Mouse (Mus musculus) hindbrain, embryonic 11.5 days (tissue): ENCODE data around the gene Mtx1. TPM values are rescaled to one million over a fixed set of nuclear protein-coding genes. Genes with fewer than 3 reads are reported as not detected.

Experiments
- ATAC-seq: fragments of 200-750 bp; cut with Nextera tagmentation; 2 replicates; pipeline ENCODE4 v1.8.0; 2017; ENCODE audit warnings: mild to moderate bottlenecking, moderate TSS enrichment, moderate library complexity; ENCODE audit not compliant: low FRiP score
- DNase-seq: peaks from one replicate; pipeline ENCODE4 v3.0.0-alpha.2; 2015; ENCODE audit warnings: low spot score
- H3K27ac ChIP-seq: fragments of 300-500 bp; sonication (generic); 2 replicates; pipeline ENCODE4 v1.5.1; 2014; ENCODE audit warnings: mild to moderate bottlenecking, low read depth, low read length
- H3K27me3 ChIP-seq: fragments of 300-500 bp; sonication (generic); 2 replicates; pipeline ENCODE4 v1.6.1; 2014; ENCODE audit warnings: mild to moderate bottlenecking, low read length, moderate library complexity, mixed read lengths; ENCODE audit not compliant: control insufficient read depth, insufficient read depth
- H3K36me3 ChIP-seq: fragments of 300-500 bp; sonication (generic); 2 replicates; pipeline ENCODE4 v1.6.1; 2014; ENCODE audit warnings: mild to moderate bottlenecking, low read length, moderate library complexity, mixed read lengths; ENCODE audit not compliant: control insufficient read depth, insufficient read depth
- H3K4me1 ChIP-seq: fragments of 300-500 bp; sonication (generic); replicated peaks from 2 replicates; pipeline ENCODE4 v1.6.1; 2014; ENCODE audit warnings: low read length, mixed read lengths; ENCODE audit not compliant: control insufficient read depth, insufficient read depth
- H3K4me2 ChIP-seq: fragments of 300-500 bp; sonication (generic); replicated peaks from 2 replicates; pipeline ENCODE4 v1.6.1; 2014; ENCODE audit warnings: mild to moderate bottlenecking, low read depth, low read length
- H3K4me3 ChIP-seq: fragments of 300-500 bp; sonication (generic); 2 replicates; pipeline ENCODE4 v1.5.1; 2014; ENCODE audit warnings: low read depth, low read length
- H3K9ac ChIP-seq: fragments of 300-500 bp; sonication (generic); 2 replicates; pipeline ENCODE4 v1.6.1; 2014; ENCODE audit warnings: low read depth, low read length
- H3K9me3 ChIP-seq: fragments of 300-500 bp; sonication (generic); 2 replicates; pipeline ENCODE4 v1.6.1; 2016; ENCODE audit warnings: low read length; ENCODE audit not compliant: control insufficient read depth
- WGBS: fragments of 180-500 bp; shearing (Covaris S2); extraction: QIAGEN DNeasy Blood & Tissue Kit; methylation state at CpG from one replicate; pipeline ENCODE4 v1.1.7; 2014; 5-methylcytosine and 5-hydroxymethylcytosine counted together
- polyA plus RNA-seq: library from polyadenylated mRNA; unstranded; fragments of >200 nt; fragmentation: Nextera tagmentation; extraction: Ambion mirVana; gene quantifications from 2 replicates; pipeline ENCODE4 v1.2.1, GENCODE M21; 2014

Gene Mtx1
- polyA plus RNA-seq, 1 experiment from 2014 or later, result 180 TPM

DNA sequence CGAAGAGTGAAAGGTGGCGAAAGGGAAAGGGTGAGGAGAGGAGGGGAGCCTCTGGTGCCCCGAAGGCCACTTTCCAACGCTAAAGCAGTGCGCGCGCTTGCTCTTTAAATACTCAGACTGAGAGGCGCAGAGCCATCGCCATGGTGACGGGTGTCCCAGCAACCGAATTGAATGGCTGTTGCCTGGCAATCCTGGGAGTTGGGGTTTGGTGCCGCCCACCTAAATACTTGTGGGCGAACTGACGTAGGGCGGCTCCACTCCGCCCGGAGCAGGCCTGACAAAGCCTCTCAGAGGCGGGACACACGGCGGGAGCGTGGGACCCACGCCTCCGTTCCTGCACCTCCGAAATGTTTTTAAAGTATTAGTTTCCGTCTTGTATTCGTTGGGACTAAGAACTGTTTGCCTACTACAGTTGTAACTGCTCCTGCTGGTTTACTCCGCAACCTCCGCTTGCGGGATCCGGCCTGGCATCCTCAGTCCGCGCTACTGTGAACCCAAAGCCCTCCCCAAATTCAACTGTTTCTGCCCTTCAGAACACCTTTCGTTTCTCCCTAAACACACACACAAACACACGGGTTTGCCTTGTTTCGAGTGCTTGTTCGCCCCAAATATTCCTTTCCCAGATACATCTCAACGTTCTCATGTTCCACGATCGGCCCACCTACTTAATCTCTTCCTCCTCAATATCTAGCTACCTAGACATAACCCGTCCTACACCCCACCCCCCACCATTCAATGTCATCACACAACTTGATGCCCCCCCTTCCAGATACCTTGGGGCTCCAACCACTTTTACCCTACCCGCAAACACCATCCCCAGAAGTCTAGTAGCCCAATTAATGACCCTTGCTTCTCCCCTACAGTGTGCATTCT is 655 bp upstream of the Mtx1 start:
- H3K27me3 ChIP-seq, result 0 out of 2 replicates have a peak, but pooled peaks cover 2% of the 10 kb centered on the region
- peaks cover 18% of the 10 kb centered on the region for H3K4me1 ChIP-seq
- DNase-seq (peak; percentile 99), ATAC-seq (peak; percentile 76)
- peaks cover 4% of the 10 kb centered on the region; the same call in 1 of the 2 replicates for H3K36me3 ChIP-seq
- peak overlapping the region; percentile 84 for H3K4me2 ChIP-seq
- peak overlapping the region; percentile 84 for H3K27ac ChIP-seq
- WGBS, result 2% methylated on average over 41 of the region's 41 CpGs
- H3K9me3 ChIP-seq, result no peaks in the 10 kb centered on the region
- H3K9ac ChIP-seq, result peak overlapping the region; percentile 83
- H3K4me3 ChIP-seq, result peak overlapping the region; percentile 84

- H3K4me2 ChIP-seq, result peak overlapping the region; percentile 84
- peak overlapping the region; percentile 83 for H3K9ac ChIP-seq
- ATAC-seq (no peak; the same call in 1 of the 2 replicates), DNase-seq (no peak)
- 0 out of 2 replicates have a peak, but pooled peaks cover 2% of the 10 kb centered on the region for H3K27me3 ChIP-seq
- peaks cover 4% of the 10 kb centered on the region; the same call in 1 of the 2 replicates for H3K36me3 ChIP-seq
- peak overlapping the region; percentile 84 for H3K4me3 ChIP-seq
- WGBS, result 9% methylated on average over 11 of the region's 11 CpGs
- H3K4me1 ChIP-seq, result peaks cover 18% of the 10 kb centered on the region
- H3K9me3 ChIP-seq, result no peaks in the 10 kb centered on the region
- H3K27ac ChIP-seq, result peak overlapping the region; percentile 84
These were observed 527 bp downstream of the Mtx1 start for GRCm38 (mm10) chr3:89226361-89226760.

GRCm38 (mm10) chr3:89225918-89226317 is 970 bp downstream of the Mtx1 start:
- Histone ChIP-seq H3K4me2 (peak overlapping the region; percentile 84), H3K27ac (peak overlapping the region; percentile 84), H3K4me3 (peak overlapping the region; percentile 84), H3K4me1 (peaks cover 18% of the 10 kb centered on the region), H3K27me3 (0 out of 2 replicates have a peak, but pooled peaks cover 2% of the 10 kb centered on the region), H3K36me3 (peaks cover 4% of the 10 kb centered on the region; the same call in 1 of the 2 replicates), H3K9me3 (no peaks in the 10 kb centered on the region), H3K9ac (peak overlapping the region; percentile 83)
- ATAC-seq, result peak; percentile 77
- WGBS, result 27% methylated on average over 4 of the region's 4 CpGs
- DNase-seq, result peak; percentile 91

- peak overlapping the region; percentile 83 for H3K9ac ChIP-seq
- peaks cover 4% of the 10 kb centered on the region; the same call in 1 of the 2 replicates for H3K36me3 ChIP-seq
- peak overlapping the region; percentile 84 for H3K27ac ChIP-seq
- peak overlapping the region; percentile 84 for H3K4me3 ChIP-seq
- H3K9me3 ChIP-seq, result no peaks in the 10 kb centered on the region
- DNase-seq (no peak), ATAC-seq (no peak)
- H3K27me3 ChIP-seq, result 0 out of 2 replicates have a peak, but pooled peaks cover 2% of the 10 kb centered on the region
- peak overlapping the region; percentile 84 for H3K4me2 ChIP-seq
- peaks cover 18% of the 10 kb centered on the region for H3K4me1 ChIP-seq
- WGBS, result 18% methylated on average over 12 of the region's 12 CpGs
These were observed 1.5 kb downstream of the Mtx1 start for GRCm38 (mm10) chr3:89225321-89225815.

DNA sequence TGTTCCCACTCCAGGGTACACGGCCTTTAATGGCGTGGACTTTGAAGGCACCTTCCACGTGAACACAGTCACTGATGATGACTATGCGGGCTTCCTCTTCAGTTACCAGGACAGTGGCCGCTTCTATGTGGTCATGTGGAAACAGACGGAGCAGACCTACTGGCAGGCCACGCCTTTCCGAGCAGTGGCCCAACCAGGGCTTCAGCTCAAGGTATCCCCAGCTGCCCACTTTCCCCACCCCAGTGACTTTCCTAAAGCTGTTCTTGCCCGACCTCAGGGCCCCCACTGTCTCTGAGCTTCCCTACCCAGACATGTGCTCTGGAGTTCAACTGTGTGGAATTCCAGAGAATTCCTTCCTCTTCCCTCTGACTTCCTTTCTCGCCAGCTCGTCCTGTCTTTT is 2.1 kb downstream of the Mtx1 start:
- Histone ChIP-seq H3K36me3 (peaks cover 4% of the 10 kb centered on the region; the same call in 1 of the 2 replicates), H3K27me3 (0 out of 2 replicates have a peak, but pooled peaks cover 2% of the 10 kb centered on the region), H3K9ac (peak overlapping the region; percentile 83), H3K4me3 (peak overlapping the region; percentile 84), H3K9me3 (no peaks in the 10 kb centered on the region), H3K4me1 (peaks cover 18% of the 10 kb centered on the region), H3K27ac (peak overlapping the region; percentile 84), H3K4me2 (peak overlapping the region; percentile 84)
- 46% methylated on average over 11 of the region's 11 CpGs for WGBS
- DNase-seq (peak; percentile 34), ATAC-seq (no peak)

- Histone ChIP-seq H3K4me2 (no peak overlapping the region), H3K36me3 (peaks cover 4% of the 10 kb centered on the region; the same call in 1 of the 2 replicates), H3K27me3 (0 out of 2 replicates have a peak, but pooled peaks cover 2% of the 10 kb centered on the region), H3K9ac (no peak overlapping the region), H3K9me3 (no peaks in the 10 kb centered on the region), H3K27ac (no peak overlapping the region), H3K4me1 (peaks cover 15% of the 10 kb centered on the region), H3K4me3 (no peak overlapping the region)
- ATAC-seq, result no peak
- WGBS, result 69% methylated on average over 5 of the region's 5 CpGs
- no peak for DNase-seq
These were observed 5.7 kb downstream of the Mtx1 start for GRCm38 (mm10) chr3:89221167-89221566.

DNA sequence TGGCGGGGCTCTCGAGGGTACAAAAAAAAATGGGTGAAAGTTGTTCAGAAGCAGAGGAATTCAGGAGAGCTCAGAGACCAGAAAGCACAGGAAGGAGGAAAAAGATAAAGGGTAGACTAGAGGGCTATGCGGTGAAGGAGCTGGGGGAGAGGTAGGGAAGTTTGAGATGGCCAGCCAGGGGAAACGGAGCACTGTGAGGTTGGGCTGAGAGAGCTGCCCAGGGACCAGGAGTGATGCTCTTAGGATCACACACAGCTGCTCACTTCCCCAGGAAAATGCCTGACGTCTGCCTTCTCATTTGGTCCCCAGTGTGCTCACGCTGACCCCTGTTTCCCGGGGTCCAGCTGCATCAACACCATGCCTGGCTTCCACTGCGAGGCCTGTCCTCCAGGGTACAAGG is 7.3 kb downstream of the Mtx1 start:
- ATAC-seq (no peak), DNase-seq (no peak)
- 37% methylated on average over 8 of the region's 8 CpGs for WGBS
- Histone ChIP-seq H3K27ac (0 out of 2 replicates have a peak overlapping the region, but pooled peaks have one; percentile 1), H3K4me2 (no peak overlapping the region), H3K4me3 (no peak overlapping the region), H3K36me3 (peaks cover 4% of the 10 kb centered on the region; the same call in 1 of the 2 replicates), H3K9ac (no peak overlapping the region), H3K4me1 (peaks cover 13% of the 10 kb centered on the region), H3K27me3 (no peaks in the 10 kb centered on the region), H3K9me3 (no peaks in the 10 kb centered on the region)

DNA sequence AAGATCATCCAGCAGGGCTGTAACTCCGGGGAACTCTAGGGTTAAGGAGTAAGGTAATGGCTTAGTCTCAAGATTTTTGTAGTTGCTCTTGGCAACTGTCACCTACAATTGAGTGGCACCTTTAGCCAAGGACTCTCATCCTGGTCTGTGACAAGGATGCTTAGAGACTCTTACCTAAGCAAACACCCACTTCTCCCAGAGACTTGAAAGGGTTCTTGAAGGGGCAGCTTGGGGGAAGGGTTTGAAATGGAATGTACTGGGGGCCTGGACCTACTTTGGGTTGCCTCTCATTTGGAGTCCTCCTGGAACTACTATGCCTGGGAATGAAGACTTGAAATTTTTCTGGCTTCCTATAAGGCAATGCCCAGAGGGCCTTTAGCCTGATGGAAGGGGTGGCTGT is 8.6 kb downstream of the Mtx1 start:
- Histone ChIP-seq H3K9ac (no peak overlapping the region), H3K27ac (no peak overlapping the region), H3K36me3 (no peaks in the 10 kb centered on the region; the same call in 1 of the 2 replicates), H3K4me1 (peaks cover 3% of the 10 kb centered on the region; the same call in 1 of the 2 replicates), H3K27me3 (no peaks in the 10 kb centered on the region), H3K4me3 (no peak overlapping the region), H3K4me2 (no peak overlapping the region), H3K9me3 (no peaks in the 10 kb centered on the region)
- WGBS, result 100% methylated on average over 1 of the region's 1 CpGs
- DNase-seq (no peak), ATAC-seq (no peak)
